Comparison of ENCODE assay signal across 16 mouse cellular contexts in the genomic region with DNA sequence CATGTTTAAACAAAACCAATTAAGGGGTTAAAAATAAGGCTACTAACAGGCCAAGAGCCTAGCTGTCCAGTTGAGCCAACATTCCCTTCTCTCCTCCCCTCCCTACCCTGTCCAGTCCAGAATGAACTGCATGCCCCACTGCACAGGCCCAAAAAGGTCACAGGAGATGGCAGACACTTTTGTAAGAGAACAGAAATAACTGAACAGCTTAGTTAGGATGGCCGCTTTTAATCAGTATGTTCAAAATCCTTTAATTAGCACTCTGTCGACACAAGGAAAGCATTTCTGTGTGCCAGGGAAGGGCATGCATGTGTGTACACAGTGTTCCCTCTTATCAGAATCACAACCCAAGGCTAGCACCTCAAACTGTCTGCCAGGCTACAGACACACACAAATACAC. TPM values are rescaled to one million over a fixed set of nuclear protein-coding genes. Genes with fewer than 3 reads are reported as not detected.
A peak's percentile ranks its signal among the peaks of the same experiment; 100 is the strongest.
DNase-seq lines count a peak whose midpoint lies in the region; ATAC-seq lines count a peak whose summit lies in the region.
"Had no signal": no experiment of that assay in that cellular context is flagged by ENCODE, and none has a peak within 500 bp of the region (broad histone marks: within the 10 kb centered on the region; RNA-seq: fewer than 3 reads in every experiment).

No protein-coding gene starts in this region.

- H3K36me3 ChIP-seq in heart, embryonic 13.5 days, result peaks cover 34% of the 10 kb centered on the region
- peaks cover 3% of the 10 kb centered on the region; the same call in 1 of the 2 replicates for H3K36me3 ChIP-seq in kidney, embryonic 15.5 days
- H3K36me3 ChIP-seq: forebrain, embryonic 15.5 days; hindbrain, embryonic 15.5 days; limb, embryonic 12.5 days; neural tube, embryonic 15.5 days had no signal

- WGBS in heart, embryonic 13.5 days, result 47% methylated on average over 2 of the region's 2 CpGs
- 55% methylated on average over 2 of the region's 2 CpGs for WGBS in kidney, embryonic 15.5 days

- DNase-seq in embryo, embryonic 10 days (ENCODE audit: low spot score), result peak; percentile 45
- DNase-seq in embryo, embryonic 11 days, result no peak
- peak; percentile 25 for DNase-seq in embryo, embryonic 10.5 days (ENCODE audit: low spot score)
- DNase-seq in c-Kit-positive CD71-positive TER-119-positive erythroid progenitor cells, embryonic 14.5 days (ENCODE audit: low spot score), result no peak
- no peak for DNase-seq in layer of hippocampus, adult 8-10 months (ENCODE audit: low spot score in 2 of 2)
- DNase-seq in adrenal gland, postnatal 36 days, result no peak
- DNase-seq: cerebellum, postnatal 36 days; lung, postnatal 10 days; thymus, adult 2 months had no signal

- ATAC-seq in heart, embryonic 13.5 days (ENCODE audit: extremely low read depth, insufficient number of reproducible peaks, low FRiP score, low TSS enrichment), result no peak; the same call in 1 of the 2 replicates
- ATAC-seq in kidney, embryonic 15.5 days (replicated peaks; ENCODE audit: low FRiP score), result 0 out of 2 replicates have a peak, but pooled peaks have one; percentile 47
- ATAC-seq: forebrain, embryonic 15.5 days; midbrain, embryonic 16.5 days had no signal

- peak overlapping the region; percentile 47; the same call in 1 of the 2 replicates for H3K9ac ChIP-seq in heart, embryonic 13.5 days
- no peak overlapping the region for H3K9ac ChIP-seq in kidney, embryonic 15.5 days
- H3K9ac ChIP-seq: forebrain, embryonic 15.5 days; hindbrain, embryonic 15.5 days; limb, embryonic 12.5 days; neural tube, embryonic 15.5 days had no signal

- no peak overlapping the region for H3K4me3 ChIP-seq in heart, embryonic 13.5 days
- H3K4me3 ChIP-seq in kidney, embryonic 15.5 days (replicated peaks), result no peak overlapping the region
- H3K4me3 ChIP-seq: forebrain, embryonic 15.5 days; hindbrain, embryonic 15.5 days; limb, embryonic 12.5 days; neural tube, embryonic 15.5 days had no signal

- H3K4me2 ChIP-seq in heart, embryonic 13.5 days, result peak overlapping the region; percentile 24; the same call in 1 of the 2 replicates
- no peak overlapping the region for H3K4me2 ChIP-seq in kidney, embryonic 15.5 days
- H3K4me2 ChIP-seq: forebrain, embryonic 15.5 days; hindbrain, embryonic 15.5 days; limb, embryonic 12.5 days; neural tube, embryonic 15.5 days had no signal

- H3K27ac ChIP-seq in heart, embryonic 13.5 days (replicated peaks), result peak overlapping the region; percentile 58
- H3K27ac ChIP-seq in kidney, embryonic 15.5 days, result 0 out of 2 replicates have a peak overlapping the region, but pooled peaks have one; percentile 9
- H3K27ac ChIP-seq: forebrain, embryonic 15.5 days; hindbrain, embryonic 15.5 days; limb, embryonic 12.5 days; neural tube, embryonic 15.5 days had no signal

- no peaks in the 10 kb centered on the region for H3K9me3 ChIP-seq in heart, embryonic 13.5 days
- no peaks in the 10 kb centered on the region for H3K9me3 ChIP-seq in kidney, embryonic 15.5 days (replicated peaks)
- H3K9me3 ChIP-seq: forebrain, embryonic 15.5 days; hindbrain, embryonic 15.5 days; limb, embryonic 12.5 days; neural tube, embryonic 15.5 days had no signal

- H3K27me3 ChIP-seq in heart, embryonic 13.5 days (replicated peaks), result no peaks in the 10 kb centered on the region
- H3K27me3 ChIP-seq in kidney, embryonic 15.5 days, result no peaks in the 10 kb centered on the region
- H3K27me3 ChIP-seq: forebrain, embryonic 15.5 days; neural tube, embryonic 15.5 days had no signal

- H3K4me1 ChIP-seq in heart, embryonic 13.5 days, result peaks cover 56% of the 10 kb centered on the region
- H3K4me1 ChIP-seq in kidney, embryonic 15.5 days, result peaks cover 15% of the 10 kb centered on the region

RNA-seq across cellular contexts. Expression of gene Pdlim5, which starts 5.2 kb away (rescaled TPM):
- polyA plus RNA-seq in heart, embryonic 13.5 days (2015; fragmentation: Nextera tagmentation; extraction: Ambion mirVana), result 169 and 191 TPM in 2 replicates
- polyA plus RNA-seq in kidney, embryonic 15.5 days (2015; fragmentation: Nextera tagmentation; extraction: Ambion mirVana), result 45.8 and 46.6 TPM in 2 replicates
- 10 to 100 TPM; 26.5 to 29.5 (median 28.1) TPM for total RNA-seq in layer of hippocampus, adult 8-10 months (2022)
- total RNA-seq in adrenal gland, postnatal 36 days (2021), result 10 to 100 TPM; 58.1 to 75.7 TPM

Comparison
In these comparisons a context has a peak if more than half of its experiments do, and no peak if none do; other contexts are left out.
1. DNase-seq: peak in embryo, embryonic 10 days (single experiment) and embryo, embryonic 10.5 days (single experiment); none in embryo, embryonic 11 days (single experiment), c-Kit-positive CD71-positive TER-119-positive erythroid progenitor cells, embryonic 14.5 days (single experiment), layer of hippocampus, adult 8-10 months (0 of 2) and adrenal gland, postnatal 36 days (0 of 2).